Mouse (Mus musculus) MEL-GATA-1-ER (cell line): ENCODE measurements around the gene Spns3.
"Not testable (repeated sequence)": the region's sequence is repeated elsewhere in the genome, so short reads cannot be mapped to it uniquely, and the experiment has no call there.

ENCODE experiments used
- DNase-seq: peaks from one replicate; pipeline ENCODE4 v3.0.0-alpha.2; 2012; ENCODE audit warnings: low read depth; ENCODE audit errors: extremely low read depth

The Spns3 gene

DNA sequence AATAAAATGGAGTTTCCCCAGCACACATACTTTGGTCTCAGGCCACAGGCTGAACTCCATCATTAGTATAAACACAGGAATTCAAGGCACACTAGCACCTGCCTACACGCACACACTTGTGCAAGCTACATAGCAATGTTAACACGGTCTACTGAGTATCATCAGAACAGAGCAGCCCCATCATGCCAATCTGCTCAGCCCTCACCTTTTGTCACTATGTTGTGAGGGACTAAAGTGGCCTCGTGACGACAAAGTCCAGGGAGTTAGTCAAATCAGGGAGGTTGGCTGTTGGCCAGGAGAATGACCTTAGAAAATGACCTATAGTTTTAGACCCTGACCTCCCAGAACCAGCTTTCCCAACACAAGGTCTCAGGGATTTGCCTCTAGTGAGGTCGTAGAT lies 7.8 kb upstream of the Spns3 start:
- DNase-seq = no peak

DNA sequence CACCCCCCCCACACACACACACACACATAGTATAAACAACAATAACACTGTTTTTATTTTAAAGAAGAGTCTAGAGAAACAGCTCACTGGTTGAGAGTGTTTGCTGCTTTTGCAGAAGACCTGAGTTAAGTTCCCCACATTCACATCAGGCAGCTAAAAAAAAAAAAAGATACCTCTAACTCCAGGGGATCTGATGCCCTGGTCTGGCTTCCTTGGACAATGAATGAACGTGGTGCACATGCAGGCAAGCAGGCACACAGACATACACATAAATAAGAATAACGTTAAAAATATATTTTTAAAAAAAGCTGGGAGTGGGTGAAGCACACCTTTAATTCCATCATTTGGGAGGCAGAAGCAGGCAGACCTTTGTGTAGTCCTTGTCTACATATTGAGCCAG lies 6.6 kb upstream of the Spns3 start:
- DNase-seq = no peak

DNA sequence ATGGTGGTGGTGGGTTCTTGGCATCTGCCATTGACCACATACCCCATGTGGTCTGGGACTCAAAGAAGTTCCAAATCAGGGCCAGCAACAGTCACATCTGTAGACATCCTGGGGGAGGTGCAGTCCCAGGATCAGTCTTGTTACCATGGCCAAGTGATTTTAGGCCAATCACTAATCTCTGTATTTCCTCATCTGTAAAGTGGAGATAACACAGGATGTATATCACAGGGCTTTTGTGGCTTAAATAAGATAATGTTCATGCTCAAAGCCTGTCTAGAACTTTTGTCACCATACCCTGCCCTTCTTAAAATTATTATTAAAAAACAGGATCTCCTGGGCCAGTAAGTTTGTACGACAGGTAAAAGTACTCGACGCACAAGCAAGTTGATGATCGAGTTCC lies 6.2 kb upstream of the Spns3 start:
- no peak for DNase-seq

DNA sequence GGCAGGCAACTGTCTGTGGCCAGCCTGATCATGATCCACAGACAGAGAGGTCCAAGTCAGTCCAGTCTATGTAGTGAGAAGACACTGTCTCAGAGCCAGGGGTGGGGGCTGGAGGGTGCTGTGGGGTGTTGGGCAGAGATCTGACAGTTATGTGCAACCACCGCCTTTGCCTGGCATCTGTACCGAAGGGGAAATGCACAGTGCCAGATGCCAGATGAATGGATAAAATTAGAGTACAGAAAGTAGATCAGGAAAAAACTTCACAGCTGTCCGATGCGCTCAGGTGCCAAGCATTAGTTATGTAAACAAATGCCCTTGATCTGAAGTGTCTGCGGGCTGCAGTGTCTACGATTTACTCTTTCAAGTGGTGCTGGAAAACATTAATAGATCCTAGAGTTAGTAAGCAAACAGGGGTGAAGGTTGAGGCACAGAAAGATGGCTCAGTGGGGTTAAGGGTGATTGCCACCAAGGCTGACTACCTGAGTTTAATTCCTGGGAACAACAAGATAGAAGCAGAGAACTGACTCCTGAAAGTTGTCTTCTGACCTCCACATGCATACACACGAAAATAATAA lies 1.3 kb upstream of the Spns3 start:
- DNase-seq = no peak

- no peak for DNase-seq
Measured at GRCm38 (mm10) chr11:72547181-72547580, 3.1 kb downstream of the Spns3 start.

- peak; percentile 57 for DNase-seq
Measured at GRCm38 (mm10) chr11:72544716-72545115, 5.6 kb downstream of the Spns3 start.

GRCm38 (mm10) chr11:72543692-72544091 lies 6.6 kb downstream of the Spns3 start:
- not testable (repeated sequence) for DNase-seq

DNA sequence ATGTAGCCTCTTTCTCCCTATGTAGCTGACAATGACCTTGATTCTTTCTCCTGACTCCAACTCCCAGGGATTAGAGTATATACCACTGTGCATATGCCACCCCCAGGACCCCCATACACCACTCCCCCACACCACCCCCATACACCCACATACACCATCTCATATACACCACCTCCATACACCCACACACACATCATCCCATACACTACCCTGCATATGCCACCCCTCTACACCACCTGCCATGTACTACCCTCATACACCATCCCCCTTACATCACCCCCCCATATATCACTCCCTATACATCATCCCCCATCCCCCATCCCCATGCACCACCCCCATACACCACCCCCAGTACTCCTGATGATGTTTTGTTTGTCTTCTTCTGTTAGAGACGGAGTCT lies 7.7 kb downstream of the Spns3 start:
- DNase-seq = no peak

GRCm38 (mm10) chr11:72541928-72542327 lies 8.4 kb downstream of the Spns3 start:
- DNase-seq = no peak

GRCm38 (mm10) chr11:72540437-72540836 lies 9.9 kb downstream of the Spns3 start:
- DNase-seq = no peak

DNA sequence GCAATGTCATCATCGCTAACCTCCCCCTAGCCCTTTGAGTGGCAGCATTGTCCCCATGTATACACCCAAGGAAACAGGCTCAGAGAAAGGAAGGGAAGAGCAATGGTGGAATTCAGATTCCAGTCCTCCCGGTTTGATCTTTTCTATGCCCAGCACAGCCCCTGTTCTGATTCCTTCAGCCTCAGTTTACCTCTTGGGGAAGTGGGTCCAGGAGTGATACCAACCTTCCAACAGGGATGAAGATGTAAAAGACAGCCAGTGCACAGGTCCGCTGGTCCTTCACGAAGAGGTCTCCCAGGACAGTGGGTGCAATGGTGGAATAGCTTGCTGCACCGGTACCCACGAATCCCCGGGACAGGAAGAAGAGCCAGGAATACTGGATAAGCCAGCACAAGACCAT lies 11.5 kb downstream of the Spns3 start:
- DNase-seq = no peak

GRCm38 (mm10) chr11:72538037-72538755 lies 12.1 kb downstream of the Spns3 start:
- no peak for DNase-seq

GRCm38 (mm10) chr11:72537503-72537902 lies 12.8 kb downstream of the Spns3 start:
- no peak for DNase-seq

DNA sequence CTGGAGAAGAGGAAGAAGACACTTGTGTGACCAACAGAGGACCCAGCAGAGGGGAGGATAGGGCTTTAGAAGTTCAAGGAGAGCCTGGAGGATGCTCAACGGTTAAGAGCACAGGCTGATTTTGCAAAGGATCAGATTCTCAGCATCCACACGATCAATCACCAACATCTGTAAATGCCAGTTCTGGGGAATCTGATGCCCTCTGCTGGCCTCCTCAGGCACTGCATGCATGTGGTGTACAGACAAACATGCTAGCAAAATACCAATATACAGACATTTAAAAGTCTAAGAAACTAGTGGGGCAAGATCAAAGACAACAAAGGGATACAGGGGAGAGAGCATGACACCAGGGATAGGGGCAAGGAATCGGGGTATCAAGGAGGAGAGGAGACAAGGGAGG lies 14.8 kb downstream of the Spns3 start:
- no peak for DNase-seq

DNA sequence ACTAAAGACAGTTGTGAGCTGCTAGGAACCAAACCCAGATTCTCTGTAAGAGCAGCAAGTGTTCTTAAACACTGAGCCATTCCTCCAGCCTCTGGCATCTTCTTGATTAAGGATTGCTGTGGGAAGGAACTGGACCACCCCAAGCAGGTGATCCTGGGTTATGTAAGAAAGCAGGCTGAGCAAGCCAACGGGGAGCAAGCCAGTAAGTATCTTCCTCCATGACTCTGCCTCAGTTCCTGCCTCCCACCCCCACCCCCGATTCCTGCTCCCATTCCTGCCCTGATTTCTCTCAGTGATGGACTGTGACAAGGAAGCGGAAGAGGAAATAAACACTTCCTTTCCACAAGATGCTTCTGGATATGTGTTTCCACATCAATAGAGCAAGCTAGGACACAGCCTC lies 17.4 kb downstream of the Spns3 start:
- DNase-seq = no peak

- no peak for DNase-seq
Measured at GRCm38 (mm10) chr11:72531632-72532031, 18.7 kb downstream of the Spns3 start.

DNA sequence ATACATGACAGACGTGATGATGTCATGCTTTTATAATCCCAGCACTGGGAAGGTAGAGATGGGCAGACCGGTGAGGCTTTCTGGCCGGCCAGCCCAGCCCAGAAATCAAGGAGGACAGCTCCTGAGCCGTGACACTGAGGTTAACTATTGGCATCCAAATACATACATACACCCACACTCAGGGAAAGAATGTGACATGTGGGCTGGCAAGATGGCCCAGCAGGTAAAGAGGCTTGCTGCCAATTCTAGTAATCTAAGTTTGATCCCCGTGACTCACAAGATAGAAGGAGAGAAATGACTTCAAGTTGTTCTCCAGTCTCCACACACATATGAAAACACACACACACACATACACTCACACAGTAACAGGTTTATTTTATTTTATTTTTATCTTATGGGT lies 19.2 kb downstream of the Spns3 start:
- DNase-seq = no peak

- DNase-seq = no peak
Measured at GRCm38 (mm10) chr11:72526190-72526589, 24.1 kb downstream of the Spns3 start.

DNA sequence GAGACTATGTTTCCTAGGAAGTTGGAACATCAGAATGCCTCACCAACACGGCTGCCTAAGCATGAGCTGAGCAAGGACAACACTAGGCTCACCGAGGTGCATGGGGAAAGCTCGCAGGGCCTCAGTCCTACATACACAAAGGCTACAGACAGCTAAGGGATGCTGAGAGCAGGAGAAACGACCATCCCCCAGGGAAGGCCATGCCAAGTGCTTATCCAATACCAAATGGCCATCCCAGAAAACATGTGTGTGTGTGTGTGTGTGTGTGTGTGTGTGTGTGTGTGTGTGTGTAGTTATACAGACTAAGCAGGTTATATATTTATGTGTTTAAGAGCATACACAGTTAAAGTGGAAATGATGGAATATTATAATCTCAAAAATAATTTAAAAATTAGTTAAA lies 26.6 kb downstream of the Spns3 start:
- no peak for DNase-seq

GRCm38 (mm10) chr11:72522616-72523041 lies 27.7 kb downstream of the Spns3 start:
- no peak for DNase-seq

DNA sequence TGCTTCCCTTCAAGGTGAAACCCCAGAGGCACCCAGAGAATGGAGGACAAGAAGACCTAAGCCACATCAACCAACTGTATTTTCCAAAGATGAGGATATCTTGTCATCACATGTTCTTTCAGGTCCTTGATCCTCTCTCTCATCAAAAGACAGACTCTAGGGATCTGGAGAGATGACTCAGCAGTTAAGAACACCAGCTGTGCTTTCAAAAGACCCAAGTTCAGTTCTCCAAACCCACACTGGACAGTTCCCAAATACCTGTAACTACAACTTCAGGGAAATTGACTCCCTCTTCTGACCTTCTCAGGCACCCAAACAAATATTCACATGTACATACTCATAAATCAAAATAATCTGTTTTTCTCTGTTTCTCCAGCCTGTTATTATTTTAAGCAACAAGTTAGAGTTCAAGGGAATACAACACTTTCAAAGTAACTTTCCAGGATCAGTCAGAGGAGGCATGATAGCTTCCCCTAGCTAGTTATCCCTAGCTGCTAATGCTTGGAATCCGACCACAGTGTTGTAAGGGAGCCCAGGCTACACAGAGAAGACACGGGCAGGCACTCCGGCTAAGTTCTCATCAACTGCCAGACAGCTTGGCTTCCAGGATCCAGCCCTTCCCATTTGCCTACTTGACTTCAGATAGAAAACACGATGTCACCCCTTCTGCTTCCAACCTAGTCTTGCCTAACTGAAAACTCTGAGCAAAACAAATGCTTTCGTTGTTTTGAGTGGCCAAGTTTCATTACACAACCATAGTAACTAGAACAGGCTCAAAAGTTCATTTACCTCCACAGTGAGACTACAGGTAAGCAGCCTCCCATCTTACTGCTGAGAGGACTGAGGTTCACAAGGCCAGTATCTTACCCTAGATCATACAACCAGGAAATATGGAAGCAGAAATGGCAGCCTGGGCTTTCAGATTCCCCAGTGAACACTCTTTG lies 28.4 kb downstream of the Spns3 start:
- DNase-seq = no peak

- DNase-seq = no peak
Measured at GRCm38 (mm10) chr11:72519895-72520294, 30.4 kb downstream of the Spns3 start.
